Mouse (Mus musculus) adrenal gland, postnatal 25 days (tissue): ENCODE measurements around the gene Narfl. TPM values are rescaled to one million over a fixed set of nuclear protein-coding genes. Genes with fewer than 3 reads are reported as not detected.

Source experiments
- DNase-seq: peaks from one replicate; pipeline ENCODE4 v3.0.0; 2021; ENCODE audit warnings: mixed read lengths
- total RNA-seq: library from RNA; stranded (reverse); gene quantifications from 2 replicates; pipeline ENCODE4 v1.2.3, GENCODE M21; 2021

The Narfl gene
- total RNA-seq, 1 experiment from 2014 or later: 31.6 TPM

DNA sequence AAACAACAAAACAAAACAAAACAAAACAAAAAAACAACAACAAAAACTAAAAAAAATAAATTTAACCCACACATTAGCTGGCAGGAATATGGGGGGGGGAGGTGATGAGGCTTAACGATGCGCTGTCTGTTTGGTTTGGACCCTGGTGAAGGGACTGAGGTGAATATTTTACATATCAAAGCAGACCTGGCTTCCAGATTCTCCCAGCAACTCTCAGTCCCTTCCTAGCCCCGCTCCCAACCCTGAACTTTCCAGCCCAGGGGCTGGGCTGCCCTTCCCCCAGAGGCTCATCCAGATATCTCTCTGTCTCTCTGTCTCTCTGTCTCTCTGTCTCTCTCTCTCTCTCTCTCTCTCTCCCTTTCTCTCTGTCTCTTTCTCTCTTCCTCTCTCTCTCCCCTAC is 11.0 kb upstream of the Narfl start:
- DNase-seq: no peak

GRCm38 (mm10) chr17:25765886-25766285 is 7.7 kb upstream of the Narfl start:
- no peak for DNase-seq

DNA sequence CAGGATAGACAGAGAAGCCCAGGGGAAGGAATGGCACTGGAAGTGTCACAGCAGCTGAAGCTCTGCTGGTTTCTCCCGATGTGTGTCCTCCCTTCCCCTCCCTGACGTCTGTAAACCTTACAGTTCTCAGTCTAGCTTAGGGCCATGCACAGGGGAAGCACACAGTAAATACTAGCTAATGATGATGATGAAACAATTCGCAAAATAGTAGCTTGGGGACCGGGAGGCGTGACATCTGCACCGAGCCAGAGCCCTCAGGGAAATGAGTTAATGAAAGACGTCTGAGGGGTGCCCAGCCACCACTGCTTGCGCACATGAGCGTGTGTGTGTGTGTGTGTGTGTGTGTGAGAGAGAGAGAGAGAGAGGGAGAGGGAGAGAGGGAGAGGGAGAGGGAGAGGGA is 4.2 kb upstream of the Narfl start:
- DNase-seq: no peak

DNA sequence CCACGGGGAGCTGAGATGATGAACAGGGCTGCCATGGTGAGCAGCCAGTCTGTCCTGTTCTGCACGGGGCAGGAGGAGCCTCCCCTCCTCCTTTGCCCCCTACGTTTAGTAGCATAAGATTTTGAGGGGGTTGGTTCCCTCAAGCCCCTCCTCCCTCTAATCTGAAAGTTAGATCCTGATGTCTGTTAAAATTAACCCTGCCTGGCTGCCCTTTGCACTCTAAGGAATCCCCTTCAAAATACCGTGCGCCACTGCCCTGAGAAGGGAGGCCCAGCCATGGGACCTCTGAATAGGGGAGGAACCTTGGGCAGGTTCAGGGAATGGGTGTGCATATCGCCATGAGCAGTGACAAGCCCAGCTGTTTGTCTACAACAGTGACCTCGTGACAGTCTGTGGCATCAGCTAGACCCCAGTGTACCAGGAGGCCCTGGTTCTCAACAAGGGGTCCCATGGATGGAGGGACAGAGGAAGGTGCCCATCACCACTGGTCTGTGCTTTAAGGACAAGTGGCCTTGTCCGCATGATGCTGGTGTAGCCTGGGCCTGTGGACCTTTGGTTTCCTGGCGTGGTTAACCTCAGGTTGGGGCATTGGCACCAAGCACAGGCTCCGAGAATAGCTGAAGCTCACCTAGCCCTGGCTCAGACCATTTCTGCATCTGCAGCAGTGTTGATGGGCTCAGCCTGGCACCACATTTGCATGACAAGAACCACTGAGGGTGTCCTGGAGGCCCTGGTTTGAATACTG is 1.9 kb downstream of the Narfl start:
- DNase-seq: no peak

- DNase-seq: no peak
Measured at GRCm38 (mm10) chr17:25777948-25778347, 4.4 kb downstream of the Narfl start.

DNA sequence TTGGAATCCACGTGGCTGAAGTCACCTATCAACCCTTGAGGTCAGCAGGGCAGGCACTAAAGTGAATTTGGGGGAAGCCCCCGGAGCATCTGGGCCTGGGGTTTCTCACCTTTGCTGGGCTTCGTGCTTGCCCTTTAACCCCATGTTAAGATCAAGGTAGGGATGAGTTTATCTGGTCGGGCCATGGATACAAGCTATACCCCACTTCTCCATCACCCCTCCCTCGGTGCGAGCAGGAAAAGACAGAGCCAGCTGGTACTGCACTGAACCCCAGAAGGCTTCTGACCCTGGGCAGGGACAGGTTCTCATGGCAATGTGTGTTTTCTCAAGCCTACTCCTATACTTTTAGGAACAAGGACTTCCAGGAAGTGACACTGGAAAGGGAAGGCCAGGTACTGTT is 7.8 kb downstream of the Narfl start:
- no peak for DNase-seq

DNA sequence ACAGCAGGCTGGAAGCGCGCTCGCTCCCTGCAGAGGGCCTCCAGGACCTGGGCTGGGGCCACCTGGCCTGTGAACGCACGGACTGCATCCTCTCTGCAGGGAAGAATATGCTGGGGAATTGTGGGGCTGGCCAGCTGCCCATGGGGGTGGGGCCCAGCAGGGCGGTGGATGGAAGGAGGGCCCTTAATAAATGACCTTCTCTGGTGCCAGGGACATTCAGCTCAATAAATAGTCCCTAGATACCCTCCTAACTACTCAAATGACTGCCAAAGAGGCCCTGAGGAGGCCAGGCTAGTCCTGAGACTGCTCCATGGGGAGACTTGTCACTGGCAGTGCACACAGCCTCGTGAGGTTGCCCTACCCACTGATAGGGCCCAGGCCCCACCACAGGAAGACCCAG is 9.5 kb downstream of the Narfl start:
- peak; percentile 72 for DNase-seq

DNA sequence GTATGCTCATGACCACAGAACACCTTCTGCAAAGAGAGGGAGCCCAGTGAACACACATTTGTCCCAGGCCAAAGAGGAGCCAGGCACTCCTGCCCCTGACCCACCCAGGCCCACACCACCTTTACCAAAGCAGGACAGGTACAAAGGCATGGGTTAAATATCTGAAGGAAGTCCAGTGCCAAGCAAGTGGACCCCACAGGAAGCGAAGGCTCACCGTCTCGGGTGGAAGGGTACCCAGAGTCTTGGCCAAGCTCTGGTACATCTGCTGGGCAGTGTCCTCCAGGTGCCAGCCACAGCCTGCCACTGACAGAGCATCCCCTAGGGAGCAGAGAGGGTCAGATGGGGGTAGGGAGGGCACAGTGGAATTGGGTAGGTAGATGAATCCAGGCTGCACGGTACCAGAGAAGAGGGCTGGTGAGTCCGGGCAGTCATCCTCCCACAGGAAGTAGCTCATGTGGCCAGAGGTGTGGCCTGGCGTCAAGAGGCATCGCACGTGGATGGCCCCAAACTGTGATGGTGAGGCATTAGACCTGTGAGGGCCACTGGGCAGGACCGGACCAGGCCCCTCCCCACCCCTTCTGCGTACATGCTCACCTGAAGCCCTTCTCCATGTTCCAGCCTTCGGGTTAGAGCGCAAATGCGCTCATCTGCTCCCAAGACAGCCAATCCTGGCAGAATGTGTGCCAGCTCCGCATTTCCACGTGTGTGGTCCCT is 10.4 kb downstream of the Narfl start:
- DNase-seq: no peak

GRCm38 (mm10) chr17:25785281-25785745 is 11.7 kb downstream of the Narfl start, which contains the start of gene Haghl:
Gene Haghl (minus strand): TSS chr17:25785673.
- peak; percentile 94 for DNase-seq

DNA sequence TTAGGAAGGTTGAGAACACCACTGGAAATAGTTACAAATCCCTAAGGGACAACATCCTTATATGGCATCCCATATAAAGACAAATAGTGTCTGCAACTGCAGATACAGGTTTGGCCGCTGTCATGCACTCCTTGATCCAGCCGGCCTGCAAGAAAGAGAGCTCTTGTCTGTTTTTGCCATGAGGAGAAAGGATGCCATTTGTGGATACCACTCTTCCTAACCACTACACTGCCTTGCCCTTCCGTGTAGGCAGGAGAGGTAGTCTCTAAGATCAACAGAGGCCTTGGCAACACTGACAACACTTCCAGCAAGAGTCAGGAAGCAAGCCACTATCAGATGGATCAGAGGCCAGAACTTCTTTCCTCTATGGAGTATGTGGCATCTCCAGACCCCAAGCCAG is 12.7 kb downstream of the Narfl start, which contains the start of gene Ccdc78:
Ccdc78 (plus strand) TSS at position 301 of the 400 bp plus-strand sequence.
- DNase-seq: no peak

- DNase-seq: no peak
Measured at GRCm38 (mm10) chr17:25786781-25787504, 13.4 kb downstream of the Narfl start.

GRCm38 (mm10) chr17:25791320-25791842 is 17.8 kb downstream of the Narfl start:
- no peak for DNase-seq

GRCm38 (mm10) chr17:25791843-25792527 is 18.4 kb downstream of the Narfl start:
- peak; percentile 83 for DNase-seq

- DNase-seq: peak; percentile 76
Measured at GRCm38 (mm10) chr17:25792615-25793014, 19.0 kb downstream of the Narfl start, which contains the start of gene Fam173a. Gene Fam173a (minus strand): TSS chr17:25792901.

- no peak for DNase-seq
Measured at GRCm38 (mm10) chr17:25794197-25794596, 20.6 kb downstream of the Narfl start.

- DNase-seq: no peak
Measured at GRCm38 (mm10) chr17:25794998-25795397, 21.4 kb downstream of the Narfl start.

GRCm38 (mm10) chr17:25795609-25796092 is 22.1 kb downstream of the Narfl start, which contains the start of gene AC134908.4:
Gene AC134908.4 (minus strand): TSS chr17:25795659.
- DNase-seq: no peak

DNA sequence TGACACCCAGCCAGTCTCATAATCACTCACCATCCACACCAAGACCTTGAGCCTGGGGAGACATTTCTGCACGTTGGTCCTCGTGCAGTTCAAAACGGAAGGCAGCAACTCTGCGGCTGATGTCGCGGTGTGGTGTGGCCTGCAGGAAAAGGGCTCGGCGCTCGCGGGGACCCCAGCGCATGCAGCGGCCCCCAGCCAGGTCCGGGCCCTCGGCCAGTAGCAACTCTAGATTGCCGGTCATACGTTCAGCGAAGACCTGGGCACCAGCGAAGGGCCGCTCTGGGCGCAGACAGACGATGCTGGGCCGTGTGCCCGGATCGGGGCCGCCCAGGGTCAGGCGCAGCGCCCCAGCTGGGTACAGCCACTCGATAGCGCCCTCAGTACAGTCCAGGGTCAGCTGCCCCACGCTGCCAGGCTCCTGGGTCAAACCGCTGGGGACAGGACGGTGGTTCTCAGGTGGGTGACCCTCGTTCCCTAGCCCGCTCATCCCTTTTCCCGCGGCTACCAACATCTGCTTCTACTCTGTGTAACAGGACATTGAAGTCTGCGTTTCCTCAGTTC is 22.7 kb downstream of the Narfl start:
- DNase-seq: peak; percentile 47

DNA sequence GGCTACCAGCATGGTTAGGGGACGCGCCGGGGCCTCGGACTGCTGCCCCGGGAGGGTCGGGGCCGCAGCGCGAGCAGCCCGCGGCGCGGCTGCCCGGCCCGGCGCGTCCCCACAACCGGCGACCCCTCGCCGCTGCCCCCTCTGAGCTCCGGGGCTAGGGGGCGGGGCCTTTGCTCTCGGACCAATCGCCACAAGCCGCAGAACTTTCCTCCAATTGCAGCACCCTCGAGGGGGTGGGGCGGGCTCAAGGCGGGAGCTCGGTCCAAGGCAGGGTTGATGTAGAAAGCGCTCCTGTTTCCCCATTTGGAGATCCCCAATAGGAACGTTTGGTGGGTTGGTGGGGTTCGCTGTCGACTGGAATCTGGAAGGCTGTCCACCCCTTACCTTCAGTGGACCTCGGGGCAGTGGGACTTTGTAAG is 23.4 kb downstream of the Narfl start, which contains the start of gene Metrn:
Metrn (minus strand) TSS at position 186 of the 419 bp plus-strand sequence.
- peak; percentile 92 for DNase-seq

DNA sequence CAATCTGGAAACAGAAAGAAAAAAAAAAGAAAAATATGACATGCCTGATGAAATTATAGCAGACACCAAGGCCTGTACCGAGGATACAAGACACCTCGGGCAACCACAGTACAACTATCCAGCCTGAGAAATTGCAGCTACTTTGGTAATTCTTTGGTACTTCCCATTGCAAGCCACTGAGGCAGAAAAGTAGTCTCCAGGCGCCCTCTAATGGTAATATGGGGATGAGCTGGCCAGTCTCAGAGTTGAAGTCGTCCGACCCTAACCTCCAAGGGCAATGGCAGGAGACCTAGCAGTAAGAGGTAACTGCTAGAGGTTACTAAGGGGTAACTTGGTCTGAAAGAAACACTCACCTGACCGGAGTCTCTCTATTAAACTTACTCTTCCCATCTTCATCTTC is 27.5 kb downstream of the Narfl start:
- no peak for DNase-seq
